Mouse (Mus musculus): ENCODE results near the gene Ptn. TPM values are rescaled to one million over a fixed set of nuclear protein-coding genes. Genes with fewer than 3 reads are reported as not detected.
"Not testable (repeated sequence)": the region's sequence is repeated elsewhere in the genome, so short reads cannot be mapped to it uniquely, and the experiment has no call there.

Ptn gene
- polyA plus RNA-seq, 1 experiment = 0.94 TPM

- no peak overlapping the region for H3K27ac ChIP-seq (ENCODE audit: control insufficient read depth, insufficient read depth, low read depth, low read length)
- H3K36me3 ChIP-seq (ENCODE audit: control insufficient read depth, insufficient read depth, low read length) = no peaks in the 10 kb centered on the region
- no peaks in the 10 kb centered on the region for H3K4me1 ChIP-seq (ENCODE audit: control insufficient read depth, insufficient read depth, low read length)
- no peaks in the 10 kb centered on the region for H3K27me3 ChIP-seq (ENCODE audit: control insufficient read depth, insufficient read depth, low read length)
- TF ChIP-seq POLR2A (IDR thresholded peaks at IDR 0.05; ENCODE audit: control insufficient read depth, low read depth, low read length) (no peak), CTCF (IDR thresholded peaks at IDR 0.05; ENCODE audit: control insufficient read depth, insufficient read depth, insufficient replicate concordance, low read depth, low read length) (no peak)
- H3K4me3 ChIP-seq (ENCODE audit: control insufficient read depth, low read depth, low read length) = no peak overlapping the region
These were observed 54.8 kb downstream of the Ptn start for GRCm38 (mm10) chr6:36755001-36755885.

GRCm38 (mm10) chr6:36752887-36753286 lies 57.1 kb downstream of the Ptn start:
- TF ChIP-seq POLR2A (IDR thresholded peaks at IDR 0.05; ENCODE audit: control insufficient read depth, low read depth, low read length) = no peak
- TF ChIP-seq CTCF (IDR thresholded peaks at IDR 0.05; ENCODE audit: control insufficient read depth, insufficient read depth, insufficient replicate concordance, low read depth, low read length) = no peak
- Histone ChIP-seq H3K4me3 (ENCODE audit: control insufficient read depth, low read depth, low read length) (no peak overlapping the region), H3K27ac (ENCODE audit: control insufficient read depth, insufficient read depth, low read depth, low read length) (no peak overlapping the region), H3K27me3 (ENCODE audit: control insufficient read depth, insufficient read depth, low read length) (no peaks in the 10 kb centered on the region), H3K4me1 (ENCODE audit: control insufficient read depth, insufficient read depth, low read length) (no peaks in the 10 kb centered on the region), H3K36me3 (ENCODE audit: control insufficient read depth, insufficient read depth, low read length) (no peaks in the 10 kb centered on the region)

GRCm38 (mm10) chr6:36739811-36740210 lies 70.2 kb downstream of the Ptn start:
- no peaks in the 10 kb centered on the region for H3K4me1 ChIP-seq (ENCODE audit: control insufficient read depth, insufficient read depth, low read length)
- H3K36me3 ChIP-seq (ENCODE audit: control insufficient read depth, insufficient read depth, low read length) = no peaks in the 10 kb centered on the region
- no peak overlapping the region for H3K4me3 ChIP-seq (ENCODE audit: control insufficient read depth, low read depth, low read length)
- no peak for TF ChIP-seq POLR2A (IDR thresholded peaks at IDR 0.05; ENCODE audit: control insufficient read depth, low read depth, low read length)
- no peak for TF ChIP-seq CTCF (IDR thresholded peaks at IDR 0.05; ENCODE audit: control insufficient read depth, insufficient read depth, insufficient replicate concordance, low read depth, low read length)
- no peak overlapping the region for H3K27ac ChIP-seq (ENCODE audit: control insufficient read depth, insufficient read depth, low read depth, low read length)
- H3K27me3 ChIP-seq (ENCODE audit: control insufficient read depth, insufficient read depth, low read length) = no peaks in the 10 kb centered on the region

- H3K4me3 ChIP-seq (ENCODE audit: control insufficient read depth, low read depth, low read length) = no peak overlapping the region
- TF ChIP-seq POLR2A (IDR thresholded peaks at IDR 0.05; ENCODE audit: control insufficient read depth, low read depth, low read length) = no peak
- no peak for TF ChIP-seq CTCF (IDR thresholded peaks at IDR 0.05; ENCODE audit: control insufficient read depth, insufficient read depth, insufficient replicate concordance, low read depth, low read length)
- no peaks in the 10 kb centered on the region for H3K4me1 ChIP-seq (ENCODE audit: control insufficient read depth, insufficient read depth, low read length)
- H3K36me3 ChIP-seq (ENCODE audit: control insufficient read depth, insufficient read depth, low read length) = no peaks in the 10 kb centered on the region
- no peaks in the 10 kb centered on the region for H3K27me3 ChIP-seq (ENCODE audit: control insufficient read depth, insufficient read depth, low read length)
- no peak overlapping the region for H3K27ac ChIP-seq (ENCODE audit: control insufficient read depth, insufficient read depth, low read depth, low read length)
These were observed 73.3 kb downstream of the Ptn start for GRCm38 (mm10) chr6:36736763-36737162.

- H3K27me3 ChIP-seq (ENCODE audit: control insufficient read depth, insufficient read depth, low read length); H3K4me3 ChIP-seq (ENCODE audit: control insufficient read depth, low read depth, low read length); H3K4me1 ChIP-seq (ENCODE audit: control insufficient read depth, insufficient read depth, low read length); H3K27ac ChIP-seq (ENCODE audit: control insufficient read depth, insufficient read depth, low read depth, low read length); H3K36me3 ChIP-seq (ENCODE audit: control insufficient read depth, insufficient read depth, low read length): not testable (repeated sequence)
These were observed 74.4 kb downstream of the Ptn start for GRCm38 (mm10) chr6:36735622-36736021.

DNA sequence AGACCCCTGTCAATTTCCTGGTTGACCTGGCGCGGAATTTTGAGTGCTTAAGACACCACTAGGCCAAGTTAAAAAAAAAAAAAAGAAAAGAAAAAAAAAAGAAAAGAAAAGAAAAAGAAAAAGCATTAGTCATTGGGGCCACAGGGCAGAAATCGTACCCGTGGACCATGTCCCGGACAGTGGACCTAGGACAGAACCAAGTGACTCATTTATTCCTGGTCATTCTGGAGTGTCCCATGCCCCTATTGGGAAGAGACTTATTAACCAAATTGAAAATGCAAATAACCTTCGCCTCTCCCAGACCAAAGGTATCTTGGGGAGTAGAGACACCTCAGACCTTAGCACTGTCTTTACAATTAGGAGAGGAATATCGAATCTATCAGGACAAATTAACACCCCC lies 80.2 kb downstream of the Ptn start:
- not testable (repeated sequence) for H3K27me3 ChIP-seq (ENCODE audit: control insufficient read depth, insufficient read depth, low read length); H3K4me3 ChIP-seq (ENCODE audit: control insufficient read depth, low read depth, low read length); H3K4me1 ChIP-seq (ENCODE audit: control insufficient read depth, insufficient read depth, low read length); H3K36me3 ChIP-seq (ENCODE audit: control insufficient read depth, insufficient read depth, low read length); H3K27ac ChIP-seq (ENCODE audit: control insufficient read depth, insufficient read depth, low read depth, low read length)

DNA sequence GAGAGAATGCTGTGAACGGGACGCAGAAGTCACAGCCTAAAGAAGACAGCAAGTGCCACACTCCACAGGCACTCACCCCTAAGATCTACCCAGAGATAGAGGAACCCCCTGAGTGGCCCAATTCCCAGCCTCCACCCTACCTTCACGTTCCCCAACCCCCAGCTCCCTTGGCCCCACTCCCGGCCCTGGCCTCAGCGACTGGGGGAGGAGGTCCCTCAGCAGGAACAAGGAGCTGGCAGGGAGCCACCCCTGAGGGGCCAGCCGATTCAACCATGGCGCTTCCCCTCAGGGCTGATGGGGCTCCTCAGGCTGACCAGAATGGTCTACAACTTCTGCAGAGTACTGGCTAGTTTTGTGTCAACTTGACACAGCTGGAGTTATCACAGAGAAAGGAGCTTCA lies 81.9 kb downstream of the Ptn start:
- H3K4me3 ChIP-seq (ENCODE audit: control insufficient read depth, low read depth, low read length) = no peak overlapping the region
- no peaks in the 10 kb centered on the region for H3K4me1 ChIP-seq (ENCODE audit: control insufficient read depth, insufficient read depth, low read length)
- no peaks in the 10 kb centered on the region for H3K27me3 ChIP-seq (ENCODE audit: control insufficient read depth, insufficient read depth, low read length)
- no peaks in the 10 kb centered on the region for H3K36me3 ChIP-seq (ENCODE audit: control insufficient read depth, insufficient read depth, low read length)
- H3K27ac ChIP-seq (ENCODE audit: control insufficient read depth, insufficient read depth, low read depth, low read length) = no peak overlapping the region
- TF ChIP-seq CTCF (IDR thresholded peaks at IDR 0.05; ENCODE audit: control insufficient read depth, insufficient read depth, insufficient replicate concordance, low read depth, low read length) (no peak), POLR2A (IDR thresholded peaks at IDR 0.05; ENCODE audit: control insufficient read depth, low read depth, low read length) (no peak)

All from testis, adult 2 months (tissue).